Mouse (Mus musculus) testis, adult 2 months (tissue): ENCODE measurements at regions not wholly inside any gene's neighbourhood (a gene's known extent, or its start where the extent isn't known, plus 50 kb on each side); places are given as distances from the start of the nearest gene placed in this dataset.

Experiments
- H3K27ac ChIP-seq: fragments of 200-500 bp; 2 replicates; pipeline ENCODE4 v1.5.1; 2012; ENCODE audit warnings: low read depth, low read length; ENCODE audit not compliant: control insufficient read depth, insufficient read depth
- H3K27me3 ChIP-seq: fragments of 200-500 bp; 2 replicates; pipeline ENCODE4 v1.6.1; 2012; ENCODE audit warnings: mild to moderate bottlenecking, low read length, moderate library complexity; ENCODE audit not compliant: control insufficient read depth, insufficient read depth
- H3K36me3 ChIP-seq: fragments of 200-500 bp; 2 replicates; pipeline ENCODE4 v1.6.1; 2012; ENCODE audit warnings: mild to moderate bottlenecking, low read length; ENCODE audit not compliant: control insufficient read depth, insufficient read depth
- H3K4me1 ChIP-seq: fragments of 200-500 bp; 2 replicates; pipeline ENCODE4 v1.6.1; 2012; ENCODE audit warnings: low read length; ENCODE audit not compliant: control insufficient read depth, insufficient read depth
- H3K4me3 ChIP-seq: fragments of 200-500 bp; 2 replicates; pipeline ENCODE4 v1.5.1; 2012; ENCODE audit warnings: low read depth, mild to moderate bottlenecking, low read length, moderate library complexity, mixed read lengths; ENCODE audit not compliant: control insufficient read depth
- CTCF ChIP-seq: fragments of 200-500 bp; IDR thresholded peaks from 2 replicates; pipeline ENCODE4 v1.5.1; 2012; ENCODE audit warnings: low read depth, mild to moderate bottlenecking, inconsistent platforms, low read length, moderate library complexity; ENCODE audit not compliant: control insufficient read depth, insufficient read depth, insufficient replicate concordance
- POLR2A ChIP-seq: fragments of 200-500 bp; IDR thresholded peaks from 2 replicates; pipeline ENCODE4 v1.6.1; 2012; ENCODE audit warnings: low read depth, mild to moderate bottlenecking, inconsistent platforms, low read length, moderate library complexity; ENCODE audit not compliant: control insufficient read depth

DNA sequence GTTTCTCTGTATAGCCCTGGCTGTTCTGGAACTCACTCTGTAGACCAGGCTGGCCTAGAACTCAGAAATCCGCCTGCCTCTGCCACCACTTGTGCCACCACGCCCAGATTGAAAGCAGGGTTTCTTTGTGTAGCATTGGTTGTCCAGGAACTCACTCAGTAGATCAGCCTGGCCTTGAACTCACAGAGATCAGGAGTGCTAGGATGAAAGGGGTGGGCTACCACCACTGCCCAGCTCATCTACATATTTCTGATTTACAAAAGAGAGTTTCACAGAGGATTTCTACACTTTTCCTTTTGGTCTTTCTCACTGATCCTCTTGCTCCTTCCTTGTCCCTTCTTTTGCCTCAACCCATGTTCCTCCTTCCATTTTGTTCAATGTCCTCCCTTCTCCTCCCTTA lies 53.1 kb upstream of the Lbx1 start:
- H3K36me3 ChIP-seq = no peaks in the 10 kb centered on the region
- no peaks in the 10 kb centered on the region for H3K27me3 ChIP-seq
- H3K4me1 ChIP-seq = peaks cover 3% of the 10 kb centered on the region; the same call in 1 of the 2 replicates
- no peak for TF ChIP-seq CTCF
- no peak for TF ChIP-seq POLR2A
- H3K4me3 ChIP-seq = no peak overlapping the region
- H3K27ac ChIP-seq = no peak overlapping the region

DNA sequence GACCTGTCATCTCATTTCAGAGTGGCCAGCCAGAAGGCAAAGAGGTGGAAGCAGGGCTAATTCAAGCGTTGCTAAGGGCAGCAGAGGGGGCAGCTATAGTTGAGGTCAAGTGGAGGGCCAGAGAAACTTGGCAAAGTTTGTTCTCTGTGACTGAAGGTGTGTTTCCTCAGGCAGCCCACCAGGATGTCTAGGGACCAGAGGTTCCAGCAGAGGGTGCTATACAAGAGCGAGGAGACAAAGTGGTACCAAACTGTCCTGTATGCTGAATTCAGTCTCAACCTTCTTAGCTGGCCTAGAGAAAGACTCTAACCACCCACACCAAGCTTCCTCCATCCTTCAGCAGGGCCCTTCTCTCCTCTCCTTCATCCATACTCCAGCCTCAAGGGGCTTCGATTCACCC lies 62.2 kb upstream of the Lbx1 start:
- peaks cover 12% of the 10 kb centered on the region for H3K4me1 ChIP-seq

DNA sequence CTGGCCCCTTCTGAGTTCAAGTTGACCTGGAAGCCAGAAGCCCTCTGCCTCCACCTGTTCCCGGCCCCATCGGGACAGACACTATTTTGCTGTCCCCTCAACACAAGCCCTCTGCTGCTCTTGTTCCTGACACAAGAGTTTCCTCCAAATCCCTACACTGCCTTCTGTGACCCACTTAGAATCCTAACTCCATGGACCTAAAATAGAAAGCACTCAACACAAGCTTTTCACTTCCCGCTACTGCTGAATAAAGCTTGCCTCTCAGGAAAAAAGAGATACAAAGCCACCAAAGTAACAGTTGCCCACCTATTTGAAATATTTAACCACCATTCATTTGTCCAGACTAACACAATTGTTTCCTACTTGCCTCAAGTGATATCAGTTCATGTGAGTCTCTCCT lies 63.7 kb upstream of the Lbx1 start:
- Histone ChIP-seq H3K27me3 (peaks cover 2% of the 10 kb centered on the region), H3K4me1 (peaks cover 6% of the 10 kb centered on the region), H3K4me3 (no peak overlapping the region), H3K36me3 (no peaks in the 10 kb centered on the region), H3K27ac (no peak overlapping the region)
- TF ChIP-seq POLR2A (no peak), CTCF (no peak)

More for the DNA sequence above, 62.2 kb upstream of the Lbx1 start:
- TF ChIP-seq CTCF (peak; percentile 11; the same call in 1 of the 2 replicates), POLR2A (no peak)
- H3K36me3 ChIP-seq = no peaks in the 10 kb centered on the region
- H3K27ac ChIP-seq = no peak overlapping the region
- H3K27me3 ChIP-seq = peaks cover 2% of the 10 kb centered on the region
- H3K4me3 ChIP-seq = no peak overlapping the region

DNA sequence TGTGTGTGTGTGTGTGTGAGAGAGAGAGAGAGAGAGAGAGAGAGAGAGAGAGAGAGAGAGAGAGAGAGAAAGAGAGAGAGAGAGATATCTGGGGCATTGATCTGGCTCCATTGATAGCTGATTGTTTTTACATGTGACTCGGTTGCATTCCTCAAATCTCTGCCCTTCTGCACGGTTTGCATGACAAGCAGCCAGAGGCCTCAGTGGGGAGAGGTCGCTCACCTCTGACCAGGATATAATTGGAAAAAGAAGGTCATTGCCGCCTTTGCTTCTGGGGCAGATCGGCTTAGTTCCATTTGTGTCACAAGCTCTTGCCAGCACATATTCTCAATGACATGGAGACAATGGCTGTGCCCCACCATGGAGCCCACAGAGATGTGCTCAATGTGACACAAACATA lies 63.8 kb upstream of the Btrc start:
- Histone ChIP-seq H3K4me3 (no peak overlapping the region), H3K4me1 (peaks cover 6% of the 10 kb centered on the region), H3K36me3 (no peaks in the 10 kb centered on the region), H3K27me3 (peaks cover 2% of the 10 kb centered on the region), H3K27ac (no peak overlapping the region)
- TF ChIP-seq CTCF (no peak), POLR2A (no peak)

DNA sequence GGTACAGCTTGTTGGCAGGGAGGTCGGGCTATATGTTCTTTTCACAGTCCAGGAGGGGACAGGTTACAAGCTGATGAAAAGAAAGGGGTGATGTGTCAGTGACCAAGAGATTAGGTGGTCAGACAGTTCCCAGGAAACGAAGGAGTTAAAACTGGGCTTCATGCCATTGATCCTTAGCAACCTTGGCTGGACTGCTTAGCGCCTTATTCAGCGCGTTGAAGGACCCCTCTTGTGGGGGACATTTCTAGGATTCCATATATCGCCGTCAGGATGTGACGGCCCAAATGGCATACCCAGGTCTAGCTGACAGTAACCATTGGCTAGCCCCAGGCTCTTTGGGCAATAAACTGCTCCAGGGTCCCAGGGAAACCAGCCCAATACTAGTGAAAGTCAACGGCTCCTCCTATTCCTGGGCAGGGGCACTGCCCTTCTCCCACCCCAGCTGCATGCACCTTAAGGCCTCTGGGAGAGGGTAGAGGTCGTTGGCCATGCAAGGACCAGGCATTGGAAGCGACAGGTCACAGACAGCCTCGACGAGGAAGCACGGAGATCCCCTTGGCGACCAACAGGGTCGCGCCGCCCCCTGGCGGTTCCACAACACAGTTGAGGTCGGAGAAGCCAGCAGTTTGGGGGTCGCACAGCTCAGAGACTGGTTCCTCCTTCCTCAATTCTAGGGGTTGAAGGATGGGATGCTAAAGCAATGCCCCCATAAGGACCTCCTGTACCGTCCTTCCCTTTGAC lies 62.7 kb upstream of the Btrc start:
- H3K36me3 ChIP-seq = no peaks in the 10 kb centered on the region
- H3K27me3 ChIP-seq = peaks cover 2% of the 10 kb centered on the region
- TF ChIP-seq POLR2A (no peak), CTCF (no peak)
- H3K4me1 ChIP-seq = peaks cover 6% of the 10 kb centered on the region
- no peak overlapping the region for H3K27ac ChIP-seq
- H3K4me3 ChIP-seq = no peak overlapping the region

DNA sequence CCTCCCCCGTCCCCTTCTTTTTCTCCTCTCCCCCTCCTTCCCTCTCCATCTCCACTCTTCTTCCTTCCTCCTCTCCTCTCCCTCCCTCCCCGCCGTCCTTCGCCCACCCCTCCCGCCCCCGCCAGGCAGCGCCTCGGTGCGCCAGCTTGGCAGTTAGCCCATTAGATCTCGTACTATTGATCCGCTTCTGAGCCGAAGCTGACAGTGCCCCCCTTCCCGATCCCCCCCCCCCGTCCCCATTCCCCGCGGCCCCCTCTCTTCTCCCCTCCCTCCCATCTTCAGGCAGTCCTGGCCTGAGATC lies 62.2 kb upstream of the Btrc start:
- Histone ChIP-seq H3K4me1 (peaks cover 6% of the 10 kb centered on the region), H3K27me3 (peaks cover 2% of the 10 kb centered on the region)

DNA sequence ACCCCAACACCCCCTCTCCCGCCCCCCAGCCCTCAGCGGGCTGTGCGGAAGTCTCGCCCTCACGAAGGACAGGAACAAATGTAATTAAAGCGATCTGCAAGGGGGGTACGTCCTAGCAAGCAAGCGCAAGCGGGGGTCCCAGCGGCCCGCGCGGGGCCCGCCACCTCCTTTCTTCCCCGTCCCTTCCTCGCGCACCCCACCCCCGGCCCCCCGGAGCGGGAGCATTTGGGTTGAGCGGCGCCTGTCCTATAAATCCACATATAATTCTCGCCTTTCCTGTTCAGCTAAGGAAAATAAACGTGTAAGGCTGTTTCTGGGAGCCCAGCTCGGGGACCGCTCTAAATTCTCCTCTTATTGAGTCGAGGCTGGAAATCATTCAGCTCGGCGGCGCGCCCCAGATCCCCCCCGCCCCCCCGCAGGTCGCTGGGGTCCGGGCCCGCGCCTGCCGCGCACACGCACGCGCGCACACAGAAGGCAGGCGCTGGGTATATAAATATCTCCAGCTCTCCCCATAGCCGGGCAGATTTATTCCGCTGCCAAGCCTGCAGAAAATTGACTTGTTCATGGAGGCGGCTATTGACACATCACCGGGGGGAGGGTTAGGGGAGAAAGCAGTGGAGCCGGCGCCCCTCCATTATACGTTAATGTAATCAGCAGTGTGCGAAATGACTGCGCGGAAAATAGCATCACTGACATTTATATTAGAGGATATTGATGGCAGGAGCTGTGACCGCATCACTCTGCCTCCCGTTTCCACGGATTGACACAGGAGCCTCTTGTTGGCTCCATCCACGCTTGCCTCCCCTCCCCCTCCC lies 61.6 kb upstream of the Btrc start:
- H3K36me3 ChIP-seq = no peaks in the 10 kb centered on the region
- peaks cover 2% of the 10 kb centered on the region for H3K27me3 ChIP-seq
- H3K4me1 ChIP-seq = peaks cover 6% of the 10 kb centered on the region
- no peak overlapping the region for H3K27ac ChIP-seq
- peak overlapping the region; percentile 27; the same call in 1 of the 2 replicates for H3K4me3 ChIP-seq
- TF ChIP-seq CTCF (no peak), POLR2A (no peak)

More for the DNA sequence above, 62.2 kb upstream of the Btrc start:
- no peak overlapping the region for H3K27ac ChIP-seq
- H3K36me3 ChIP-seq = no peaks in the 10 kb centered on the region
- H3K4me3 ChIP-seq = no peak overlapping the region
- no peak for TF ChIP-seq CTCF
- TF ChIP-seq POLR2A = no peak
